Mouse (Mus musculus) cerebellum, adult 9-10 months (tissue): ENCODE measurements around the gene Pus1.

Experiments
- DNase-seq: peaks from one replicate; pipeline ENCODE4 v3.0.0; 2022

Gene Pus1

GRCm38 (mm10) chr5:110779998-110780760 lies at the start of gene Pus1:
Pus1 (minus strand) TSS chr5:110780659.
- DNase-seq = peak; percentile 89

GRCm38 (mm10) chr5:110827576-110827975 lies 47.1 kb upstream of the Pus1 start:
- DNase-seq = no peak

GRCm38 (mm10) chr5:110826781-110827495 lies 46.5 kb upstream of the Pus1 start:
- no peak for DNase-seq

- no peak for DNase-seq
These were observed 44.0 kb upstream of the Pus1 start for GRCm38 (mm10) chr5:110824421-110824820.

GRCm38 (mm10) chr5:110809667-110810325 lies 29.3 kb upstream of the Pus1 start, which contains the start of gene Ulk1:
Ulk1 (minus strand) TSS chr5:110810097.
- DNase-seq = peak; percentile 100

- DNase-seq = peak; percentile 75
These were observed 28.6 kb upstream of the Pus1 start for GRCm38 (mm10) chr5:110808821-110809666.

GRCm38 (mm10) chr5:110808061-110808631 lies 27.7 kb upstream of the Pus1 start:
- peak; percentile 92 for DNase-seq

GRCm38 (mm10) chr5:110807453-110807852 lies 27.0 kb upstream of the Pus1 start:
- peak; percentile 55 for DNase-seq

GRCm38 (mm10) chr5:110806676-110807075 lies 26.2 kb upstream of the Pus1 start:
- DNase-seq = peak; percentile 58

GRCm38 (mm10) chr5:110806154-110806553 lies 25.7 kb upstream of the Pus1 start:
- no peak for DNase-seq

- DNase-seq = peak; percentile 42
These were observed 23.7 kb upstream of the Pus1 start for GRCm38 (mm10) chr5:110804012-110804743.

- DNase-seq = no peak
These were observed 22.4 kb upstream of the Pus1 start for GRCm38 (mm10) chr5:110802809-110803208.

- peak; percentile 96 for DNase-seq
These were observed 21.7 kb upstream of the Pus1 start for GRCm38 (mm10) chr5:110802186-110802585.

- peak; percentile 52 for DNase-seq
These were observed 20.7 kb upstream of the Pus1 start for GRCm38 (mm10) chr5:110801036-110801624.

GRCm38 (mm10) chr5:110797696-110798095 lies 17.2 kb upstream of the Pus1 start:
- DNase-seq = peak; percentile 54

GRCm38 (mm10) chr5:110794363-110794762 lies 13.9 kb upstream of the Pus1 start:
- no peak for DNase-seq

GRCm38 (mm10) chr5:110788684-110789083 lies 8.2 kb upstream of the Pus1 start:
- DNase-seq = no peak

- DNase-seq = peak; percentile 59
These were observed 5.8 kb upstream of the Pus1 start for GRCm38 (mm10) chr5:110786081-110786835.

- no peak for DNase-seq
These were observed 2.7 kb upstream of the Pus1 start for GRCm38 (mm10) chr5:110783150-110783549.

- peak; percentile 36 for DNase-seq
These were observed 1.2 kb upstream of the Pus1 start for GRCm38 (mm10) chr5:110781529-110782238.
